Mouse (Mus musculus) right cerebral cortex, adult 2 months (tissue): ENCODE measurements around the gene Rps2.
A peak's percentile ranks its signal among the peaks of the same experiment; 100 is the strongest.
"Not testable (repeated sequence)": the region's sequence is repeated elsewhere in the genome, so short reads cannot be mapped to it uniquely, and the experiment has no call there.

Source experiments
- DNase-seq, 2 experiments: peaks; one replicate each; pipeline ENCODE4 v3.0.0; 2021 to 2022; ENCODE audit warnings: low spot score in 2 of 2

The Rps2 gene

DNA sequence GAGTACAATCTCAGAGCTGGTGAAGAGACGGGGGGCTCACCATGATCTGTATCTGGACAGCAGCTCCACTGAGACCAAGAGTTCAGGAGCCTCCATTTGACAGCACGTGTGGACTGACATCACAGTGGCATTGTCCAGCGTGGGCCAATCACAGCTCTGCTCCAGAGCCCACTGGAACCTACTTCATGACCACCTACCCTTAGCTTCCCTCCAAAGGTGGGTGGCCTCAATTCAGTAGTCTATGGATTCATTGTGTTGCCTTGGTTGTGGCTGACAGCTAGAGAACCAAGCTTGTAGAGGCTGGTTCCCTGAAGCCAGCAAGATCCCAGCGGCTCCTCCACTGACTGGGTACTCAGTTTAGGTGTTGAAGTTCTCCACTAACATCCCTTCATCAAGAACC, at the start of gene Rps2, which contains the start of gene Rnf151:
Rps2 (plus strand) TSS at position 174 of the 400 bp plus-strand sequence.
Rnf151 (minus strand) TSS at position 121 of the 400 bp plus-strand sequence.
- DNase-seq, result no peak

DNA sequence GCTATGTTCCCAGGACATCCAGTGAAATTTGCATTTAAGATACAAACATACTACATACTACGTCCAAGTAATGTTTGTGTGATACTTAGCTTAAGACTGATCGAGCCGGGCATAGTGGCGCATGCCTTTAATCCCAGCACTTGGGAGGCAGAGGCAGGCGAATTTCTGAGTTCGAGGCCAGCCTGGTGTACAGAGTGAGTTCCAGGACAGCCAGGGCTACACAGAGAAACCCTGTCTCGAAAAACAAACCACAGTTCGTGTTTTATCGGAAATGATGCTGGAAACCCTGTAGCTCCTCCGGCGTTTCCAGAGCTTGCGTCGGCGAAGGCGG, 48.7 kb upstream of the Rps2 start:
- not testable (repeated sequence) for DNase-seq

DNA sequence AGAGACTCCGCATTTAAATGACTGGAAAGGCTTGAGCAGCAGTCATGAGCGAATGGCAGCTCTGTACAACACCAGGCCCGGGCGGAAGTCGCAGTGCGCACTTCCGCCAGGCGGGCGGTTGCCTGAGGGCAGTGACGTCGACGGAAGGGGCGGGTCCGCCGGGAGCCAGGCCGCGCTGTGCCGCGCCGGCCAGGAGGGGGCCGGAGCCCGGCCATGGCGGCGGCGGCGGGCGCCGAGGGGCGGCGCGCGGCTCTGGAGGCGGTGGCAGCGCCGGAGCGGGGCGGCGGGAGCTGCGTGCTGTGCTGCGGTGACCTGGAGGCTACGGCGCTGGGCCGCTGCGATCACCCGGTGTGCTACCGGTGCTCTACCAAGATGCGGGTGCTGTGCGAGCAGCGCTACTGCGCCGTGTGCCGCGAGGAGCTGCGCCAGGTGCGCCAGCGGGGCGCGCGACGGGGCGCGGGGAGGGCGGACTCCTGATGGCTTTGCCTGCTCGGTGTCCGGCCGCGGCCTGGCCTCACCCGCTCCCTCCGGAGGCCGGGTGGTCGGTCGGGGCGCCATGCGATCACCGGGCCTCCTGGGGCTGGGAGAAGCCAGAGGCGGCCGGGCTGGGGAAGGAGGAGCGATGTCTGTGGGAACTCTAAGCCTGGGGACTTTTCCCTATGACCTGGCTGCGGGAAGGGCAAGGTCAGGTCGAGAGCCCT, 48.2 kb upstream of the Rps2 start, which contains the start of gene Zfp598:
Zfp598 (plus strand) TSS at position 143 of the 701 bp plus-strand sequence.
- peak; percentile 89 to 93 for DNase-seq

DNA sequence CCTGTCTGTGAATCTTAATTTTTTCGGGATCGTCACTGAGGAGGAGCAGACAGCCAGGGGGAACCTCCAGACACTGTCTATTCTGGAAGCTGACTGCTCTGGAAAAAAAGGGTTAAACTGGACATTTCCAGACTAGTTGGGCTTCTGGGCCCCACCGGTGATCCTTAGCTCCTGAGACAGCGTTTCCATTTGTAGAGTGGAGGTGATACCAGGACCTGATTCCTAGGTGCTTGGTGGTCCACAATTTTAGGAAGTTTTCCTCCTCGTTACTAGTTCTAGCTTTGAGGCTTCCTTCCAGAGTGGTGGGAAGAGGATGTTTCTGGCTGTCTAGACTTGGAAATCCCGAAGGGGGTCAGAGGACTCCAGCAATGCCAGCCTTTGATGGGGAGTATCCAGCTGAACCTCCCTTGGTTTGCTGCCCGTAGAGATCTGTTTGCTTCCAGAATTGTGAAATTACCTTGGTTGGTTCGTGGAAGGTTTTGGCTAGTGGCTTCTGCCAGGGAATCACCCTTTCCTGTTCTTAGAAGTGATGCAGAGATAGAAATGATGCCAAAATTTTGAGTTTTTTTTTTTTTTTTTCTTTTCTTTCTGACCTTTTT, 47.6 kb upstream of the Rps2 start:
- DNase-seq, result no peak

DNA sequence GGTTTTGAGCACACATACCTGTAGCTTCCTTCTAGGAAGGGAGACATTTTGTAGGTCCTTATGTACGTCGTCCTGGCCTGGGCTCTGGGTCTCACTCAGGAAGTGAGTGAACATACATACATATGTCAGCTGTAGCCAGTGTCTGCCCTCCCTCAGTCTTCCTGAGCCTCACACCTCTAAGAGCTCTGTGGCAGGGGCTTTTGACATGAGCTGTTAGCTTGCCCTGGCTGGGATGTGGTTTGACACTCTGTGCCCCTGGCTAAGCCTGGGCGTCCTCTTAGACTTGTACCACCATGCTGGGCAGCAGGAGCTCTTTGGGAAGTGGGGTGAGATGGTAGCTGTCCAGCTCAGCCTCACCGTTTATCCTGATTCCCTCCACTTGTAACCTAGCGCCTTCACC, 46.6 kb upstream of the Rps2 start:
- DNase-seq, result no peak

- no peak for DNase-seq
These were observed 45.8 kb upstream of the Rps2 start for GRCm38 (mm10) chr17:24672141-24672540.

GRCm38 (mm10) chr17:24674277-24674676, 43.6 kb upstream of the Rps2 start:
- DNase-seq, result peak; percentile 53

- DNase-seq, result peak; percentile 67 to 77
These were observed 41.7 kb upstream of the Rps2 start for GRCm38 (mm10) chr17:24676187-24676586.

GRCm38 (mm10) chr17:24676877-24677276, 41.0 kb upstream of the Rps2 start:
- DNase-seq, result no peak

DNA sequence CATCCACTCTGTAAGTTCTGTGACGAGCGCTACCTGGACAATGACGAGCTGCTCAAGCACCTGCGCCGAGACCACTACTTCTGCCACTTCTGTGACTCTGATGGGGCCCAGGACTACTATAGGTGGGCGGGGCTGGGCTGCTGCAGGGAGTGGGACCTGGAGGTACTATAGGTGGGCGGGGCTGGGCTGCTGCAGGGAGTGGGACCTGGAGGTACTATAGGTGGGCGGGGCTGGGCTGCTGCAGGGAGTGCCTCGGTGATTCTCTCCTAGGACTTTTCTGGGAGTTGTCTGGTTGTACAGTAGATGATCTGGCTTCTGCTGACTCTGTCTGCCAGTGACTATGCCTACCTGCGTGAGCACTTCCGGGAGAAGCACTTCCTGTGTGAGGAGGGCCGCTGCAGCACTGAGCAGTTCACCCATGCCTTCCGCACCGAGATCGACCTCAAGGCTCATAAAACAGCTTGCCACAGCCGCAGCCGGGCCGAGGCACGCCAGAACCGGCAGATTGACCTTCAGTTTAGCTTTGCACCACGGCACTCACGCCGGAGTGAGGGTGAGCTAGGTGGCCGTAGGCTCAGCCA, 40.3 kb upstream of the Rps2 start:
- no peak for DNase-seq

DNA sequence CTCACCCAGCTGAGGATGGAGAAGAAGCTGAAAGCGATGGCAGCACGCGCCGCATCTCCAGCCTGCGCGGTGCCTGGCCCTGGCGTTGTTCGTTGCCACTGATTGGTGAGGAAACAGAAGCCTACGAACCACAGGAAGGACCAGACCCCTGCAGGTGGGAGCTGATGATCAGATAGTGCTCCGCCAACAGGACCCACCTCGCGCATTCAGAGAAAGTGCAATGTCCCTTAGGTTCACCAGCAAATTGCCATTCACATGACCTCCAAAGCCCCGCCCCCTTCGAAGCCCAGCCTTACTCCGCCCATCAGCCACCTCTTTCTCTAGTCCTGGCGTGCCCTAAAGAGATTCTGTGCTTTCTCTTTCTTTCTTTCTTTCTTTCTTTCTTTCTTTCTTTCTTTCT, 31.4 kb upstream of the Rps2 start:
- no peak for DNase-seq

GRCm38 (mm10) chr17:24687146-24687595, 30.7 kb upstream of the Rps2 start:
- peak in 1 of 2 experiments; percentile 39 for DNase-seq

- no peak for DNase-seq
These were observed 30.3 kb upstream of the Rps2 start for GRCm38 (mm10) chr17:24687599-24687998.

DNA sequence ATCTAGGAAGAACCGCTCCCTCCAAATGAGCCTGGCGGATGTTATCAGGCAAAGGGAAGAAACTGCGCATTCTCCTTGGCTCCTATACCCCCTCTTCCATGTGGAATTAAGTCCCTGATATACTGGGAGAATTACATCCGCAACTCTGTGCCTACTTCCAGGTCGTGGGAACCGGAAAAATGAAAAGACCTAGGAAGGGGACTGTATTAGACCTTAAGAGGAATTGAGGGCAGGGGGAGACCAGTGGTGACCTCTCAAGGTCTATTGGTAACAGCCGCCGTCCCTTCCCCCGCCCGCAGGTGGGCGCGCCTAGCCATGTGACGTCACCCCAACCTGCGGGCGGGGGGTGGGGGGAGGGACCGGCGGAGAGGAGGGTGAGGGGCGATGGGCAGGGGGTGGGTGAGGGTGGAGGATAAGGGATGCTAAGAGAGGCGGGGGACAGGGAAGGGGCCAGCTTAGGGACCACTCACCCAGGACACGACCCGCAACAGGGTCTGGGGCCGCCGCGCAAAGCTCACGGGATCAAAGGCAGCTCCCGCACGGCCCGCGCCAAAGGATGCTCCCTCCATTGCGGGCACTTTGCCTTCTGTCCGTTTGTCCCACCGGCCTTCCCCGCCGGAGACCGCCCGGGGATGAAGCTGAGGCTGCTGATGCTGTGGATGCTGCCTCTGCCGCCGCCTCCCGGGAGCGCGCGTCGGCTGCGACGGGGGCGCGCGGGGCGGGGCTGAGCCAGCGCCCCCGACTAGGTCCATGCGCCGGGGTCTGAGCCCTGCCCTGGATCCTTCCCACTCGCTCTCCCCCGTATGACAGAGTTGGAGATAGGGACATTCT, 28.4 kb upstream of the Rps2 start, which contains the start of gene Syngr3:
Syngr3 (minus strand) TSS at position 705 of the 831 bp plus-strand sequence.
- peak; percentile 49 to 59 for DNase-seq

DNA sequence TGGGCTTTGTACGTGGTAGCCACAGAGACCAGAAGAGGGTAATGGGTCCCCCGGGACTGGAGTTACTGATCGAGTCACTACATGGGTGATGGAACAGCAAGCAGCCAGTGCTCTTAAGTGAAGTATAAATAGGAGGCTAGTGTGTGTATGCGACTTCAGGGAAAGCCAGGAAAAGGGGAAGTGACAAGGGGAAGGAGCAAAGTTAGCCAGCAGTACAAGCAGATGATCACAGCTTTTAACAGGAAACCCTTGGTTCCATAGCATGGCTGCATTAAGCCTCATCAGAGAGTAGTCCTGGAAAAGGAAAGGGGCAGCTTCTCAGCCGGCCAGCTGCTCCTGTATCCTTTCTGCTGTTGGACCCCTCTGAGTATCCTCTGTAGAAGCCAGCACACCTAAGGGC, 25.5 kb upstream of the Rps2 start:
- no peak for DNase-seq

- DNase-seq, result no peak
These were observed 22.4 kb upstream of the Rps2 start for GRCm38 (mm10) chr17:24695326-24696010.

DNA sequence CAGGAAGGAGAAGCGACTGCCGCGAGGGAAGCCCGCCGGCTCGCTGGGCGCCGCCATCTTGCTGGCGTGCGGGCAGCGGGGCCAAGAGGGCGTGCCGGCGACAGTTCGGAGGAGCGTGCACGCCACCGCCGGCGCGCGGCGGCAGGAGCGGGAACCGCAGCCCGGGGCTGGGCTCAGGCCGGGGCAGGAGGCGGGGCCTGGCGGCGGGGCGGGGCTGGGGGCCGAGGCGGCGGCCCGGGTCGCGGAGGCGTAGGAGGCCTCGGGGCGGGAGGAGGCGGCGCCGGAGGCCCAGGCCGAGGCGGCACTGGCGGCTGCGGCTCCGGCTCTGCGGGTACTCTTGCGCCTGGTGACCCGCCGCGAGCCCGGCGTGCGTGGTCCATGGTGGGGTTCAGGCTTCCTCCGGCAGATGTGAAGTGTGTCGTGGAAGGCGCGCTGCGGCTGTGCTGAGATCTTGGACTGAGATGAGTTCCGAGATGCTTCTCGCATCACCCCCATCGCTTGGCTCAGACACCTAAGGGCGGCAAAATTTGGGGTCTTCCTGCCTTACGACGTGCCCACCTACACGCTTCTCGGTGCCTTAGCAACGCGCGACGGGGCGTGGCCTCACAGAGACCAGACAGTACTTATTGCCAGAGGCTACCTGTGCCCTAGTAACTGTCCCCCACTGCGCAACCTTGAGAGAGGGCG, 21.8 kb upstream of the Rps2 start, which contains the start of the genes Gfer and Noxo1:
Gfer (minus strand) TSS at position 146 of the 687 bp plus-strand sequence.
Noxo1 (plus strand) TSS at position 224 of the 687 bp plus-strand sequence.
- DNase-seq, result peak; percentile 72 to 75

GRCm38 (mm10) chr17:24697985-24698384, 19.9 kb upstream of the Rps2 start:
- no peak for DNase-seq

DNA sequence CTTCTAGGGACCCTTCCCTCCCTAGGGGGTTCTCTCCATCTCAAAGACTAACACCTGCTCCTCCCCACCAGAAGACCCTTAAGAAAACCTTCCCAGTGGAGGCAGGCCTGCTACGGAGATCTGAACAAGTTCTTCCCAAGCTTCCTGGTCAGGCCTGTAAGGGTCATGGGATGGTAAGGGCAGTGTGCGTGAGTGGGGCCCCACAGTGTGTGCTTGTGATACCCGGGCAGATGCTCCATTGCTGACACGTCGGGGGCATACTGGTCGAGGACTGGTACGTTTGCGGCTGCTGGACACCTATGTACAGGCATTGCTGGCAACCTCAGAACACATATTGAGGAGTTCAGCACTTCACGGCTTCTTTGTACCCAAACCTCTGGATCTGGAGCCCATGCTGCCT, 19.2 kb upstream of the Rps2 start:
- no peak for DNase-seq

GRCm38 (mm10) chr17:24699473-24699872, 18.4 kb upstream of the Rps2 start:
- no peak for DNase-seq

- no peak for DNase-seq
These were observed 16.7 kb upstream of the Rps2 start for GRCm38 (mm10) chr17:24701251-24701650.
